Mouse (Mus musculus) embryo, embryonic 9.5 days (tissue): Measurements from ENCODE around the gene Dynlt1b.
"Not testable (repeated sequence)": the region's sequence is repeated elsewhere in the genome, so short reads cannot be mapped to it uniquely, and the experiment has no call there.

Source experiments
- DNase-seq: peaks from one replicate; pipeline ENCODE4 v3.0.0-alpha.2; 2017; ENCODE audit errors: extremely low spot score

Dynlt1b gene

GRCm38 (mm10) chr17:6422805-6423204 lies 7.1 kb upstream of the Dynlt1b start:
- DNase-seq: not testable (repeated sequence)

GRCm38 (mm10) chr17:6424294-6424980 lies 5.5 kb upstream of the Dynlt1b start:
- DNase-seq: not testable (repeated sequence)

GRCm38 (mm10) chr17:6425325-6425724 lies 4.6 kb upstream of the Dynlt1b start:
- DNase-seq: not testable (repeated sequence)

- not testable (repeated sequence) for DNase-seq
Measured at GRCm38 (mm10) chr17:6426869-6427268, 3.0 kb upstream of the Dynlt1b start.

GRCm38 (mm10) chr17:6428926-6429325 lies 986 bp upstream of the Dynlt1b start:
- DNase-seq: not testable (repeated sequence)

DNA sequence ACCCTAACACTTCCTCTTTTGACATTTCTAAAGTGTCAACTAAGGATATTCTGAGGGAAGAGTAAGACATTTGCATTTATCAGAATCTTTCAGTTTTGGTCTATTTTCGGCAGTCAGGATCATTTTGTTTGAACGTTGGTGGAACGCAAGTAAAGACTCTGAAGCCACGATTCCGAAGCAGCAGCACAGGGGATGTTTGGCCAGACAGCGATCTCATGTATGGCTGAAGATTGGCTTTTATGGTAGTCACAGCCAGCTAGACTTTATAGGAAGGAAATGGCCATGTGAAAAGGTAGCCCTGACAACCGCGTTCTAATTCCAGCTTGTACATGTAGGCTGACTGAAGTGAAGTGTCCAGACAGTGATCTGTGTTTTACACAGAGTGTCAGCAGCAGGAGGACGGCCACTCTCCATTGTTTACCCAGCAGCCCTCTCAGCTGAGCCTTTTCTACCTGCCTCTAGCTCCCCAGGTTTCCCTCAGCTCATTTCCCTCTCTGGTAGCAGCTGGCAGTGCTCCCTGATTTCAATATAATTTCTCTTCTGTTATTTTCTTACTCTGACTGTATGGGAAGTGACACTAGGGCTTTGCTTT lies 594 bp downstream of the Dynlt1b start:
- DNase-seq: not testable (repeated sequence)

DNA sequence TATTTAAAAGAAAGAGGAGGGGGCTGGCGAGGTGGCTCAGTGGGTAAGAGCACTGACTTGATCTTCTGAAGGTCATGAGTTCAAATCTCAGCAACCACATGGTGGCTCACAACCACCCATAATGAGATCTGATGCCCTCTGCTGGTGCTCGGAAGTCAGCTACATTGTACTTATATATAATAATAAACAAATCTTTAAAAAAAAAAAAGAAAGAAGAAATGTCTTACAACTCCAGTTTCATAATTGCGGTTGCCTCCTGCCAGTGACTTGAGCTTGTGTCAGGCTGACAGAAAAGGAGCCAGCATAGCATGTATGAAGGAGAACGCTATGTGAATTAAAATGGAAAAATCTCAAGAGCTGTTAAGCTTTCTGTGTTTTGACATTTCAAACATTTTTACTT lies 2.5 kb downstream of the Dynlt1b start:
- DNase-seq: not testable (repeated sequence)

- not testable (repeated sequence) for DNase-seq
Measured at GRCm38 (mm10) chr17:6433691-6434090, 3.8 kb downstream of the Dynlt1b start.

DNA sequence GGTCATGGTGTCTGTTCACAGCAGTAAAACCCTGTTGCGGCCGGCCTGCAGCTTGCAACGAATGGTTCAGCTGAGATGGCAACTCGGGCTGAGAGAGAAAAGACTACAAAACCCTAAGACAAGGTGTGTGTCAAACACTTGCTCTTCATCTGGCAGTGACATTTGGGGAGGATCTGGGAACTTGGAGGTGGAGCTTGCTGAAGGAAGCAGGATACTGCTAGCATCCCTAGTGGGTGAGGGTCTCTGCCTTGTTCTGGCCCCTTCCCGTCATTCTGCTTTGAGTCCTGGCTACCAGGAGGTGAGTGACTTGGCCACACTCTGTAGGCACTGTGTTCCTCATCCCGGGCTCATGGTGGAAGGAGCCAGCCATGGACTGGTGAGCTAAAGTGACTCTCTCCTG lies 8.2 kb downstream of the Dynlt1b start:
- not testable (repeated sequence) for DNase-seq

DNA sequence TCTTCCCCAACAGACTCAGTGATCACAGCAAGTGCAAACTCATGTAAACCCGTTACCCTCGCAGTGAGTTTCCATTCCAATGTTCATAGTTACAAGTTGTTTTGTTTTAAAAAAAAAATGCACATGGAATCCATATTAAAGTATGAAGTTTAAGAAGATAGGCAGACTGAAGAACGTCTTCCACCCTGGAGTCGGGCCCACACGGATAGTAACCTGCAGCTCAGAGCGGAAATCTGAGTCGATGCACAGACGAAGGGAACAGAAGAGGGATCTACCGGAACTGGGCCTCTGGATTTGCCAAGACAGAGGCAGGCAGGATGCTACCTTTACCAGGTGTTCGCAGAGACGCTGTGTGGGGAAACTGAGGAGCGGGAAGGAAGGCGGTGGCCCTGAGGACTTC lies 10.0 kb downstream of the Dynlt1b start:
- DNase-seq: not testable (repeated sequence)

DNA sequence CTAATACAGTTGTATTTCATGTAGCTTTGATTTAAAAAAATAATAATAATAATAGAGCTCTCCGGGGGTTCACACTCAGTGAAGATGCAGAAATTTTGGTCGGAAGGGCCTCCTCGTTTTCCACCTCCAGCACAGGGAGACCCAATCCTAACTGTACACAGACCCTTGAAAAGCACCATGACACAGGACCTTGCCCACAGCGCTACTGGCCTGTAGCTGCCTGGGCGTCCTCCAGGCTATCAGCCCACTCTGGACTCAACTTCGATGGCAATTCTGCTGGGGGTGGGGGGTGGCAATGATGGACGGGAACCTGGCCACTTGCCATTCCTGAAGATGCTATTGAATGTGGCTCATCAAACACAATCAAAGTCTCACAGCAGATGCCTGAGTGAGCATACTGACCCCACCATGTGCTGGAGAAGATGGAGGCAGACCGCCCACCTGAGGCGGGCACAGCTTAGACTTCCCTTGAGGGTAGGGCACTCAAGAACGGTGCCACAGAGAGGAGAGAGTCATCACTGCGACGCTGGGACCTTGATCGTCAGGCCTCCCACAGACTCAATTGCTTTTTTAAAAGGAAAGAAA lies 10.7 kb downstream of the Dynlt1b start:
- not testable (repeated sequence) for DNase-seq

- DNase-seq: not testable (repeated sequence)
Measured at GRCm38 (mm10) chr17:6441254-6441653, 11.3 kb downstream of the Dynlt1b start.

- DNase-seq: not testable (repeated sequence)
Measured at GRCm38 (mm10) chr17:6442513-6442912, 12.6 kb downstream of the Dynlt1b start.

DNA sequence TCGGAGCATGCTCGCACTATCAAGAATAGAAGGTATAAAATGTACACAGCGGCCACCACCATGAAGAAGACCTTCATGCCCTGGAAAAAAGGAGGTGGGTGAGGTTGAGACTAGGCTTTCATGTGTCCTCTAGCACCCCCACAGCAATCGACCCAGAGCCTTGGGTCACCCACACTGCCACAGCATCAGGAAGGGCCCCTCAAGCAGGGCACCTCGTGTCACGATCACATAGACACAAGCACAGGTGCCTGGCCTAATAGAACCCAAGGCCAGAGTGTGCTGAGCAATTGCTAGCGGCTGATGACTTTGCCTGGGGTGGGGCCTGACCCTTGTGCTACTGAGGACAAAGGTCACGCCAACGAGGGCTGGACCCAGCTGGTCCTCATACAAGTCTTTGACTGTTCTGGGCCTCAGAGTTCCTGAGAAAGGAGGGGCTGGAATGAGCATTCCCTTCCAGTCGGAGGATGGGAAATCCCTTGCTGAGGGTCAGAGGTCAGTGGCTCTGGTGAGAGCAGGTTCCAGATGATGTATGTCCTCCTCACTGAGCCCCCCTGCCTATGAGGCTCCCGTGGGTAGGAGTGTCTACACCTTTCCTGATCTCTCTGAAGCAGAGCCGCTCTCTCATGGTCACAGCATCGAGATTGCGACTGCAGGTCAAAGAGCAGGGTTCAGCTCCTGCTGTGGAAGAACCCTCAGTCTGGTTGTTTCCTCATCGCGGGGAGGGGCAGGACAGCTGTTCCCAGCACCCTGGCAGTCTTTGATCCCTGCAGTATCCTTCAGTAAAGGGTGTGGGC lies 16.1 kb downstream of the Dynlt1b start:
- DNase-seq: not testable (repeated sequence)

GRCm38 (mm10) chr17:6448293-6448692 lies 18.4 kb downstream of the Dynlt1b start:
- not testable (repeated sequence) for DNase-seq

- DNase-seq: not testable (repeated sequence)
Measured at GRCm38 (mm10) chr17:6449166-6449565, 19.3 kb downstream of the Dynlt1b start.

GRCm38 (mm10) chr17:6451205-6451604 lies 21.3 kb downstream of the Dynlt1b start:
- DNase-seq: not testable (repeated sequence)

- not testable (repeated sequence) for DNase-seq
Measured at GRCm38 (mm10) chr17:6452689-6453088, 22.8 kb downstream of the Dynlt1b start.

GRCm38 (mm10) chr17:6454703-6455102 lies 24.8 kb downstream of the Dynlt1b start:
- not testable (repeated sequence) for DNase-seq

DNA sequence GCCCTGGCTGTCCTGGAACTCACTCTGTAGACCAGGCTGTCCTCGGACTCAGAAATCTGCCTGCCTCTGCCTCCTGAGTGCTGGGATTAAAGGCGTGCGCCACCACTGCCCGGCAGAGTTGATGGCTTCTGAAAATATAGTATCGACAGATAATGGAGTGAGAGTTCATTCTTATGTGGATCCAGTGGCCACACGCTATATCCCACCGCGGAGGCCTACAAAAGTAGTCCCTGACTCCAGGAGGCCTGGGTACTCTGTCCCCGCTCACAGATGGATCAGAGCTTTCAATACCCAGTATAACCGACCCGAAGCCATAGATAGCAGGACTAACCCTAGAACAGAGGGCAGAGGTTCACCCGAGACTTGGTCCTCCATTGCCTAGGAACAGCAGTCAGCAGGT lies 26.0 kb downstream of the Dynlt1b start:
- DNase-seq: not testable (repeated sequence)

GRCm38 (mm10) chr17:6456614-6457402 lies 26.9 kb downstream of the Dynlt1b start:
- DNase-seq: not testable (repeated sequence)
